Mouse (Mus musculus): ENCODE measurements at regions not wholly inside any gene's neighbourhood (a gene's known extent, or its start where the extent isn't known, plus 50 kb on each side); places are given as distances from the start of the nearest gene placed in this dataset.

DNA sequence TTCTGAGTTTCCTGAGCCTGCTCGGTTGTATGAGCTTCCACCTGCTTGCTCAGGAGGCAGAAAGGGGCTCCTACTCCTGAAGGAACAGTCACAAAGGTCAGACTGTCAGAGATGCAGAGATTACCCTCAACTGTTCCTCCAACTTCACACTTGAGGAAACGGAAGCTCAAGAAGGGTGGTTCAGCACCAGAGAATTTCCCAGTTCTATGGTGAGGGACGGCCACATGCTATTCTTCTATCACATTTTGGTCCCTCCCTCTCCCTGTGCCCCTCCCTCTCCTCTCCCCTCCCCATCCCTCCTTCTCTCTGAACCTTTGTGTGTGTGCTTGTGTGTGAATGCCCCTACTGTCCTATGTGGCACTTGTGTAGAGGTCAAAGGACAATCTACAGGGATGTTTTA, 386.0 kb downstream of the Rps24 start:
- ATAC-seq (ENCODE audit: extremely low read depth, insufficient number of reproducible peaks, low FRiP score, poor library complexity, severe bottlenecking), result no peak

- ATAC-seq (ENCODE audit: extremely low read depth, insufficient number of reproducible peaks, low FRiP score, poor library complexity, severe bottlenecking), result no peak
Measured at GRCm38 (mm10) chr14:24873406-24873805, 386.5 kb downstream of the Rps24 start.

DNA sequence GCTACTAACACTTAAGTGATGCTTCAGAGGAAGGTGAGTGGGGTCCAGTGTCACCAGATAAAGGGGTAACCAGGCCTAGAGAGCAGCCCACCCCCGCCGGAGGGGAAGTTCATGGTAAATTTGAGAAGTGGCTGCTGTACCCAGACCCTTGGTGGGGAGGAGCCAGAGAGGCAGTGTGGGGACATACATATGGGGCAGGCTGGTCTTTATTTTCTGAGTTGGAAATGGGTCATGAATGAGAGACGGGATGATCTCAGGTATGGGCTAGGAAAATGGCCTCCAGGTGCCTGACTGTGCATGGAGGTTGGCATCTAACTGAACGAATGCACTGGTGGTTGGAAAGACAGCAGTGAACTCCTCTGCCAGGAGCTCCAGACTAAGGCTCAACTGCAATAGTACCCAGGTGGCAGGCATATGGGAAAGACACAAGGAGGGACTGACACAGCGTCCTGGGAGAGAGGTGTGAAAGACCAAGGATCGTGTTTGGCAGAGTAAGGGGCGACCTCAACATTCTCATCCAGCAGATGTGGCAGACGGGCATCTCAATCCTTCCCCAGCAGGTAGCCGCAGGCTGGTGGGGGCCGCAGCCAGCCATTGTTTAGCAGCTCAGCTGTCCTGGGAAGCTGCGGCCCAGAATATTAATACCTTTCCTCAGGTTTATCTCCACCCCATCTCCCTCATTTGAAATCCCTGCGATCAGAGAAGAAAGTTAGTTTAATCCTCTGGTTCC, 387.7 kb downstream of the Rps24 start:
- ATAC-seq (ENCODE audit: extremely low read depth, insufficient number of reproducible peaks, low FRiP score, poor library complexity, severe bottlenecking), result no peak

DNA sequence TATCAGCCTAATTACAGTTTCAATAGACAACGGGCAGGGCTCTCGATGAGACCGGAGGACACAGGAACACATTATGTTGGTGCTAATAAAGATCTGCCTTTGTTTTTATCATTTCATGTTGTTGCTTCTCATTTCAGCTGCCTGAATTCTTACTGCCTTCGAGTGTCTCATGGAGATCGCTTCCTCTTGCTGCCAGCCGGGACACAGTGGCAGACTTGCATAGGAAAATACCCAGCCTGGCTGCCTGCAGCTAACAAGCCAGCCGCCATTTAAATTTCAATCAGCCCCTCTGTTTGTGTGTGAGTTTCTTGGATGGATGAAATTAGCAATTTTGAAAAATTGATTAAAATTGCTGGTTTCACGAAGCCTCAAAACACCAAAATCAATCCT, 388.2 kb downstream of the Rps24 start:
- no peak for ATAC-seq (ENCODE audit: extremely low read depth, insufficient number of reproducible peaks, low FRiP score, poor library complexity, severe bottlenecking)

DNA sequence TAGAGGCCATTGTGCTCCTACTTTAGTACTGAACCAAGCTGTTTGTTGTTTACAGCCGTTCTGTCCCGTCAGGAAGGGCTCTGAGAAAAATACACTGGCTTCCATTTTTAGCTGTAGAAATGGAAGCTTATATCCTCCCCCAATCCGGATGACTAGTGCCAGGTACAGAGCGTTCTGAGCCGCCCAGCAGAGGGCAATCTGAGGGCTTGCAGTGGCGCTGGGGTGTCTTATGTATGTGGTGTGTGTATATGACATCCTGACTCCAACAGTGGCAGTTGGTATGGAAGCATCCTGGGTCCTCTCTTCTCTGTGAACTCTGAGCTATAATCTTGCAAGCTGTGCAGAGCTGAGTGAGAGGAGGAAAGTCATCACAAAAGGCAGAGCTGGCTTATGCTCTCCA, 389.0 kb downstream of the Rps24 start:
- ATAC-seq (ENCODE audit: extremely low read depth, insufficient number of reproducible peaks, low FRiP score, poor library complexity, severe bottlenecking), result no peak

DNA sequence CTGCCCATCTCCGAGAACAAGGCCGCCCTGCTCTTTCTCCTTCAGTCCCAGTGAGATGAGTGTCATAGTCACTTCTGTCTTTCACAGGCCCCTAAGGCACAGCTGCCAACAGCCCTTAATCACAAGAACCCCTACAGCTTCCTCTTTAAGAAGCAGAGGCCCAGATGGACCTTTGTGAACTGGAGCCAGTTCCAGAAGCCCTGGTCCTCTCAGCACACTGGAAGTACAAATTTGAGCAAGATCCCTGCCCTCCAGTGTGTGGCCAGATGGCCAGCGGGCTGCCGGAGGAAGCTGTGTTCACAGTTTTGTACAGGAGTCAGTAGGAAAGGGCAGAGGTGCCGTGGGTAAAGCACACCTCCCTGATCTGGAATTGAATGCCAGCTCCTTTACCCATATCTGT, 389.6 kb downstream of the Rps24 start:
- ATAC-seq (ENCODE audit: extremely low read depth, insufficient number of reproducible peaks, low FRiP score, poor library complexity, severe bottlenecking), result no peak

GRCm38 (mm10) chr14:24877853-24878252, 390.9 kb downstream of the Rps24 start:
- no peak for ATAC-seq (ENCODE audit: extremely low read depth, insufficient number of reproducible peaks, low FRiP score, poor library complexity, severe bottlenecking)

DNA sequence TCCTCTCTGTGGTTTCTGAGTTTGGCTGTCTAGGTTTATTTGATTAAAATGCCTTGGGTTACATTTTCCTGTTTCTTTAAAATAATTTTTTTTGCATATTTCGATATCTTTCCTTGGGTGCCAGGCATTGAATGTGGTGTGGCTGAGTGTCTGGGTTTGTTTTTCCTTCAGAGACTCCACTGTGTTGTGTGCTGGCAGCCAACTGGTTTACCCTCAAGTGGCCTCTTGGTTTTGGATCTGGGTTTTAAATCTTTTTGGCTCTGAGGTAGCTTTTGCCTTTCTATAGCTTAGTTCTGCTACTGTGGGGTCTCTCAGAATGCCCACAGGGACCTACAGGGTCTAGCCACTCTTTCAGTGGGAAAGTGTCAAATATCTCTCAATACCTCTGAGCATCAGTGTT, 399.2 kb downstream of the Rps24 start:
- ATAC-seq (ENCODE audit: extremely low read depth, insufficient number of reproducible peaks, low FRiP score, poor library complexity, severe bottlenecking), result no peak

DNA sequence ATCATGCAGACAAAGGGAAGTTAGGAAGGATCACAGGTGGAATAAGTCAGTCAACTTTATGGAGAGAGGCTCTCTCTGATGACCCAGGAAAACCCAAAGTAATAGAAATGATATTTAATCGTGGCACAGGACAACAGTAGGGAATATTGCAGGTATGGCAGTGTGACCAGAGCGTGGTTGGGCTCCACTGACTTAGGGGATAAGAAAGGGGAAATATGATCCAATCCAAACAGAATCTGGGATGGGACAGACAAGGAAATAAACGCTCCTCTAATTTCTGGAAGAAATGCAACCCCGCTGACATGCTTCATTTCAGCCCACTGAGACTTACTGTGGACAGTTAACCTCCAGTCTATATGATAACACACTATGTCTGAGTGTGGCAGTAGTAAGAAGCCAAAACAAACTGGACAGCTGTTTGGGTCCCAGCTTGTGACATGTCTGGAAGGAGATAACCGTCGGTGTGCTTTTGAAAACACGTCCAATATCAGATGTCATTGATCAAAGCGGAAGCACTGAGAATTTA, 400.0 kb downstream of the Rps24 start:
- ATAC-seq (ENCODE audit: extremely low read depth, insufficient number of reproducible peaks, low FRiP score, poor library complexity, severe bottlenecking), result no peak

DNA sequence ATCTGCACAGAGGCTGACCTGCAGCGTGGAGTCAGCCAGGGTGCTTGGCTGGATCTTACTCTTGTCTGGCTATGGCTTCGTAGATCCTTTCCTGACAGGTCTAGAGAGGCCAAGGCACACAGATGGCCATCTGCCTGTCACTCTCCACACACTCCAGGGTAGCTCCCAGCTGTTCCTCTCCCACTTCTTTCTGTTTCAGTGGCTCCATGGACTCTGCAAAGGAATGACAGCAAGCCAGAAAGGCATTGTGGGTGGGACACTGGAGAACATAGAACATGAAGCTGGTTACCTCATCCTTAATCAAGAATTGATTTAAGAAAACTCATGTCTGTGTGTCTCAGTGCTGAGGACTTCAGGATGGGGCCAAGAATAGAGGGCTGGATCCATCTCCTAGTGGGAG, 403.9 kb downstream of the Rps24 start:
- ATAC-seq (ENCODE audit: extremely low read depth, insufficient number of reproducible peaks, low FRiP score, poor library complexity, severe bottlenecking), result no peak

GRCm38 (mm10) chr14:24895196-24895595, 408.3 kb downstream of the Rps24 start:
- ATAC-seq (ENCODE audit: extremely low read depth, insufficient number of reproducible peaks, low FRiP score, poor library complexity, severe bottlenecking), result no peak

GRCm38 (mm10) chr14:24896681-24897080, 409.8 kb downstream of the Rps24 start:
- no peak for ATAC-seq (ENCODE audit: extremely low read depth, insufficient number of reproducible peaks, low FRiP score, poor library complexity, severe bottlenecking)

DNA sequence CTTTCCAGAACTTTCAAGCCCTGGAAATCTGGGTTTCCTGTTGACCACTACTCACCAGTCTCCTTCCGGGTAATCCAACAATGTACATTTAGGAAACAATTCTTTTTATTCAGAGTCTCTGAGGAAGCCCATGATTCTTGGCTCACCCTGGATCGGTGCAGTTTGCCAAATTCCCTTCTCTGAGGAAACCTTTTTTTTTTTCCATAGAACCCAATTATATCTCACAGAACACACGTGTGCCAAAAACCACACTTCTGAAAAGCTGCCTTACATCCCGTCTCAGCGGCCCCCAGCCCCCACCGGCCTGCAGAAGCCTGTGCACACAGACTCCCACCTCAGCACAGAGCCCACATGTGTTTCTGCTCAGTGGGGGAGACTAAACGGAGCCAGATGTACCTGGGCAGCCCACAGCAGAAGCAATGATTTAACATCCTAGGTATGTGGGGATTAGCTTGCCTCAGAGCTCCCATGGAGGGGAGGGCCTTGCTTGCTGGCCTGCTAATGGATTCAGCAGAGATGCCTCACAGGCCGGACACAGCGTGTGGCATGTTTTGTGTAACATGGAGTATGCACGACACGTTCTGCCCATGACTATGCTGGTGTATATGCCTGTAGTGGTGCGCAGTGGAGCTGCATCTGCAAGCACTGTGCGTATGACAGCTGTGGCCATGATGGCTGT, 413.7 kb downstream of the Rps24 start:
- ATAC-seq (ENCODE audit: extremely low read depth, insufficient number of reproducible peaks, low FRiP score, poor library complexity, severe bottlenecking), result no peak

GRCm38 (mm10) chr14:24901726-24902125, 414.8 kb downstream of the Rps24 start:
- no peak for ATAC-seq (ENCODE audit: extremely low read depth, insufficient number of reproducible peaks, low FRiP score, poor library complexity, severe bottlenecking)

DNA sequence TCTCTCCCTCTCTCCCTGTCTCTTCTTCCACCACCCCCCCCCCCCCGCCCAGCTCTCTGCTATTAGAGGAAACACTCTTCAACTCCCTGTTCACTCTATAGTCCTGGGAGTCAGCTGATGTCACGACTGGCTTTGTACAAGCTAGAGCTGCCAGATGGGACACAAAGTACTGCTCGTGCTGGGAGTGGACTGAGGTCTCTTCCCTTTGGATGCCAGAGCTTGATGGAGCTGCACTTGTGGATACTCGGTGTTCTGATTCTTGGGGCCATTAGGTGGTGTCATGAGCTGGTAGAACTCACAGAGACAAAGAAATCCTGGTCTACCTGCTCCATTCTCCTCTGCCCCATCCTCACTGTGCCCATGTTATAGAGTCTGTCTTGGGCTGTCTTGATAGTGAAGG, 415.9 kb downstream of the Rps24 start:
- ATAC-seq (ENCODE audit: extremely low read depth, insufficient number of reproducible peaks, low FRiP score, poor library complexity, severe bottlenecking), result no peak

GRCm38 (mm10) chr14:24904712-24905111, 417.8 kb downstream of the Rps24 start:
- ATAC-seq (ENCODE audit: extremely low read depth, insufficient number of reproducible peaks, low FRiP score, poor library complexity, severe bottlenecking), result no peak

DNA sequence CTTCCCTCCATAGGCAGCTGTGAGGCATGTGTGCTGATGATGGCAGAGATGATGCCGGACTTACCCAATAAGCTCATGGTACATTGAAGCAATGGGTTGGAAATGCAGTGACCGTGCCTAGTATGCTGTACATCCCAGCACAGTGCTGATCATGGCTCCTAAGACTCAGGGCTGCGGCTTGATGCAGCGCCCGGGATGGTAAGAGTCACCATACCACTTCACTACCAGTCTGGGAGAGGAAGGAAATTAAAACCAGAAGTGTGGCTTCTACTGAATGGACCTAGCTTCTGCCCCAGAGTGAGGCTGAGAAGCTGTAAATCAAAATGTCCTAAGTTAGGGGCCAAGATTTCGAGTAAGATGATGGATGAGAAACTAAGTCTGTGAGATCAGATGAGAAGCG, 420.0 kb downstream of the Rps24 start:
- no peak for ATAC-seq (ENCODE audit: extremely low read depth, insufficient number of reproducible peaks, low FRiP score, poor library complexity, severe bottlenecking)

DNA sequence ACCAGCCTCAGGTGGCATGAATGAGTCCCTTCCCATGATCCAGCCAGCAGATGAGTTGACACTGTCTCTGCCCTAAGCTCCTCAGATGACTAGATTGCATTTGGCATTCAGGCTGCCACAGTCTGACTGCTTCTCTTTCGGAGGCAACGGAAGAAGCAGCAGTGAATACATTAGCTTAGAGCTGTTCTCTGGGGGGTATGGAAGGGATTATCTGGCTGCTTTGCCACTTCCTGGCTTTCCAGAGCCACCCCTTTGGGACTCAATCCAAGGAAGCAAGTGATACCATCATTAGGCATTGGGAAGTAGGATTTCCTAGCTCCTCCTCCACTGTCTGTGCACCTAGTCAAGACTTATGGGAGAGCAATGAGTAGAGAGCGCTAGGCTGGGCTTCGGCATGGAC, 421.5 kb downstream of the Rps24 start:
- no peak for ATAC-seq (ENCODE audit: extremely low read depth, insufficient number of reproducible peaks, low FRiP score, poor library complexity, severe bottlenecking)

DNA sequence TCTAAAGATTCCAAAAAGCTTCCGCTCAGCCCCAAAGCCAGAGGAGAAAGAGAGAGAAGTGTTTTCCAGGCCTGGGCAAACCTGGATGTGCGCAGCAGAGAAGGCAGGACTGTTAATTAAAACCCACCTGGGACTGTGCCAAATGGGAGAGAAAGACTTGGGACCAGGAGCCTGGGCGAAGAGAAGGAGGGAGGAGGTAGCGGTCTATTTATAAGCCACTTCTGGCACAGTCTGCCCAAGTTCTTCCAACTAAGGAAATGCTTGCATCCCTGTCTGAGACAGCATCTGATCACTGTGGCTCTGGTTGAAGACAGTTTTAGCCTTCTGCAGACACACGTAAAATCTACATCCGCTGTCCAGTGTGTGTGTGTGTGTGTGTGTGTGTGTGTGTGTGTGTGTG, 424.7 kb downstream of the Rps24 start:
- no peak for ATAC-seq (ENCODE audit: extremely low read depth, insufficient number of reproducible peaks, low FRiP score, poor library complexity, severe bottlenecking)

DNA sequence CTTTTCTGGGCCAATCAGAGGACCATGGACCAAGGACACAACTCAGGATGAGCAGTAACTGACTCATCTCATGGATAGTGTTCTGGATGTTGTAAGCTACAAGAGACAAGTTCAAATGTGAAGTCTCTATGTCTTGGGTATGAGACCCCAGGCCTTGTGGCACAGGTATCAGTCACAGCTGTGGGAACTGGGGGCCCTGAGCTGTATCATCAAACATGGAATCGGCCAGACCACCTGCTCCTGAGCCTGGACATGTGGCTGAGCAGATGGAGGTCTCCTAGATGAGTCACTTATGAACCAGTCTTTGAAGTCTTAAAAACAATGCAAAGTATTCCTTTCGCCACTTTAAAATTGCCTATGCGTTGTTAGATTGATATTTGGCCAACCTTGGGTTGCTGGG, 432.1 kb downstream of the Rps24 start:
- ATAC-seq (ENCODE audit: extremely low read depth, insufficient number of reproducible peaks, low FRiP score, poor library complexity, severe bottlenecking), result no peak

GRCm38 (mm10) chr14:24922006-24922405, 435.1 kb downstream of the Rps24 start:
- no peak for ATAC-seq (ENCODE audit: extremely low read depth, insufficient number of reproducible peaks, low FRiP score, poor library complexity, severe bottlenecking)
